Mouse (Mus musculus): ENCODE measurements around the gene Capn9.

GRCm38 (mm10) chr8:124530556-124530955, 45.4 kb upstream of the Capn9 start:
- no peak for TF ChIP-seq GATA1 (IDR thresholded peaks at IDR 0.05; ENCODE audit: borderline replicate concordance, low read length)
- TF ChIP-seq FLI1 (IDR thresholded peaks at IDR 0.05; ENCODE audit: low read length), result no peak
